Mouse (Mus musculus) right cerebral cortex, postnatal 14 days (tissue): ENCODE data around the gene Hdac8.

Source experiments
- DNase-seq: peaks from one replicate; pipeline ENCODE4 v3.0.0; 2022

Hdac8 gene

GRCm38 (mm10) chrX:102504644-102505481 is at the start of gene Hdac8:
TSS of gene Hdac8 (minus strand) at chrX:102505359.
- peak; percentile 25 for DNase-seq

- no peak for DNase-seq
Measured at GRCm38 (mm10) chrX:102509205-102509604, 4.0 kb upstream of the Hdac8 start.

GRCm38 (mm10) chrX:102504179-102504578 is 980 bp downstream of the Hdac8 start:
- no peak for DNase-seq

GRCm38 (mm10) chrX:102493992-102494730 is 11.0 kb downstream of the Hdac8 start:
- DNase-seq = no peak

GRCm38 (mm10) chrX:102485575-102485974 is 19.6 kb downstream of the Hdac8 start:
- DNase-seq = no peak

- DNase-seq = no peak
Measured at GRCm38 (mm10) chrX:102479665-102480064, 25.5 kb downstream of the Hdac8 start.

GRCm38 (mm10) chrX:102478965-102479364 is 26.2 kb downstream of the Hdac8 start:
- peak; percentile 11 for DNase-seq

GRCm38 (mm10) chrX:102478481-102478880 is 26.7 kb downstream of the Hdac8 start:
- no peak for DNase-seq

- peak; percentile 78 for DNase-seq
Measured at GRCm38 (mm10) chrX:102476784-102477183, 28.4 kb downstream of the Hdac8 start.

- DNase-seq = no peak
Measured at GRCm38 (mm10) chrX:102475555-102475954, 29.6 kb downstream of the Hdac8 start.

- DNase-seq = no peak
Measured at GRCm38 (mm10) chrX:102418343-102419127, 86.6 kb downstream of the Hdac8 start.

GRCm38 (mm10) chrX:102416972-102417371 is 88.2 kb downstream of the Hdac8 start:
- no peak for DNase-seq

GRCm38 (mm10) chrX:102416386-102416785 is 88.8 kb downstream of the Hdac8 start:
- no peak for DNase-seq

GRCm38 (mm10) chrX:102384765-102385164 is 120.4 kb downstream of the Hdac8 start:
- DNase-seq = no peak

GRCm38 (mm10) chrX:102383151-102383550 is 122.0 kb downstream of the Hdac8 start:
- no peak for DNase-seq

GRCm38 (mm10) chrX:102366510-102366909 is 138.6 kb downstream of the Hdac8 start:
- no peak for DNase-seq

GRCm38 (mm10) chrX:102362244-102362643 is 142.9 kb downstream of the Hdac8 start:
- no peak for DNase-seq

GRCm38 (mm10) chrX:102353412-102353811 is 151.7 kb downstream of the Hdac8 start:
- no peak for DNase-seq

GRCm38 (mm10) chrX:102349843-102350731 is 155.1 kb downstream of the Hdac8 start:
- DNase-seq = no peak

GRCm38 (mm10) chrX:102348886-102349486 is 156.2 kb downstream of the Hdac8 start:
- DNase-seq = no peak

- DNase-seq = no peak
Measured at GRCm38 (mm10) chrX:102341688-102342087, 163.5 kb downstream of the Hdac8 start.
